Mouse (Mus musculus): Measurements from ENCODE around the gene Cdkn2aip.

Gene Cdkn2aip

DNA sequence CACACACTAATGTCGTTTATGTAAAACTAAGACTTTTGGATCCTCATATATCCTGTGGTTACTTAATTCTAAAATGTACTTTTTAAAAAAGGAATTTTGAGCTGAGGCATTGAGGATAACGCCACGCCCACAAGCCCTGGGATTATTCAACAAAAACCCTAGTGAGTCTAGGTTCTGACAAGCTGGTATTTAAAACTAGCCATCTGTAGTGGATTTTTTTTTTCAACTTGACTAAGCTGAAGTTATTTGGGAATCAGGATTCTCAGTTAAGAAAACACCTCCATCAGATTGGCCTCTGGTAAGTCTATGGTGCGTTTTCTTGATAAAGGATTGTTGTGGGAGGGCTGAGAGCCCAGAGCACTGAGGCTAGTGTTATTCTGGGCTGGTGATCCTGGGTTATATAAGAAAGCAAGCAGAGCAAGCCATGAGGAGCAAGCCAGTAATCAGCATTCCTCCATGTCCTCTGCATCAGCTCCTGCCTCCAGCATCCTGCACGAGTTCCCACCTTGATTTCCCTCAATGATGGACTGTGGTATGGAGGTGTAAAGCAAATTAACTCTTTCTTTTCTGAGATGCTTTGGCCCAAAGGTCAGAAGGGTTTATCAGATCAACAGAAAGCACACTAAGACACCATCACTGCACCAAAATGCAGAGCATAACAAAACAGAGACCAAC is 18.2 kb downstream of the Cdkn2aip start:
- DNase-seq (ENCODE audit: extremely low spot score), result no peak

DNA sequence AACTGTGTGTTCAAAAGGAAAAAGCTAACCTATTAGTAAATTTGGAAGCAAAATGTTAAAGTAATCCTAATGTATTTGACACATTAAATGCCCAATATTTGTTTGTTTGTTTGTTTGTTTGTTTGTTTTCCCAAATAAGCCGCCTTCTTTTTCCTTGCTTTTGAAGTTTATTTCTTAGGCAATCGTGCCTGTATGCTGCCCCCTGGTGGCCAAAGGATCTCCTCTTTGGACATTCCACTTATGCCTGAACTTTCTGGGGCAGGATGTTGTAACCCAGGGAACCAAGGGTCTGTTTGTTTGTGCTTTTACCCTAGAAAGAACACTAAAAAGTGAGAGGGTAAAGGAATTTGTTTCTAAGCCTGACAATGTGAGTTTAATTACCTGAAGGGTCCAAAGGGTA is 20.6 kb downstream of the Cdkn2aip start:
- peak; percentile 56 for DNase-seq (ENCODE audit: extremely low spot score)

DNA sequence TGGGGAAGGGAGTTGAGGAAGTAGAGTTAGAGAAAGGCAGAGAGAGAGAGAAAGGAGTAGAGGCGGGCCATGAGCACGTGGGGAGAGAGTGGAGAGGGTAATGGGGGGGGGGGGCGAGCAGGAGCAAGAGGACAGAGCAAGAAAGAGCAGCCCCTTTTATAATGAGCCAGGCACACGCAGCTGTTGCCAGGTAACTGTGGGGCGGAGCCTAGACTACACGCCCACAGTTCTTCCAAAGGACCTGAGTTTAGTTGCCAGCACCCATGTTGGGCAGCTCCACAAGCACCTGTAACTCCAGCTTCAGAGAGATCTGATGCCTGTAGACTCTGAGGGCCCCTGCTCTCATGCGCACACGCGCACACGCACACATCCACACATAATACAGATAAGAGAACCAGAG is 21.9 kb downstream of the Cdkn2aip start:
- DNase-seq (ENCODE audit: extremely low spot score), result no peak

DNA sequence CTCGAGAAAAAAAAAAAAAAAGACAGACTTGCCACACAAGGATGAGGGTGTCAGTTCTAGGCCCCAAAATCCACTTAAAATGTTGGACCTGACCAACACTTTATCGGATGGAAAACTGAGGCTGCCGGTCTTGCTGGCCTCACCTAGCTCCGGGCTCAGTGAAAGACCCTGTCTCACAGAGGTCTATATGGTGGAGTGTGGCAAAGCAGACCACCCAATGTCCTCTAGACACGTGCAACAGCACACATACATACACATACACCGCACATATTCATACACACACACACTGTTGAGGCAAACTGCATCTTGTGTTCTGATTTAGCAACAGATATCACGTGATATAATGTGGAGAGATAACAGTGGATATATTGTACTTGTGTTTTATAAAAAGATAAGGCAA is 22.4 kb downstream of the Cdkn2aip start:
- no peak for DNase-seq (ENCODE audit: extremely low spot score)

DNA sequence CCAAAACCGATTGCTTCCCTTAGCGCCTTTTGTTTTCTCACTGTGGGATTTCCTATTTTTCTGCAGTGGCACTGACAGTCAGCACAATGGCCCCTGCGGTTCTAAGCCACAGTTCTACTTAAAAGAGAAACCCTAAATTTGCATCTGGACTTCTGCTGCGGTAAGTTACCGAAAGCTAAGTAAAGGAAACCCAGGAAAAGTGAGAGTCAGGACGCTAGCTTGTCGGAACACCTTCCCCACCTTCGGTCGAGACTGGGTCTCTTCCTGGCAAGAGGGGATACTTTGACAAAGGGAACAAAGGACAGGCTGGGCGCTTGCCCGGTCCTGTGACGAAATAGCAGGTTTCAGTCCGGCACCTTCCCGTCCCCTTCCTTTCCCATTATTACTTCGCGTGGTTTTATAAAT is 23.1 kb downstream of the Cdkn2aip start:
- peak; percentile 46 for DNase-seq (ENCODE audit: extremely low spot score)

DNA sequence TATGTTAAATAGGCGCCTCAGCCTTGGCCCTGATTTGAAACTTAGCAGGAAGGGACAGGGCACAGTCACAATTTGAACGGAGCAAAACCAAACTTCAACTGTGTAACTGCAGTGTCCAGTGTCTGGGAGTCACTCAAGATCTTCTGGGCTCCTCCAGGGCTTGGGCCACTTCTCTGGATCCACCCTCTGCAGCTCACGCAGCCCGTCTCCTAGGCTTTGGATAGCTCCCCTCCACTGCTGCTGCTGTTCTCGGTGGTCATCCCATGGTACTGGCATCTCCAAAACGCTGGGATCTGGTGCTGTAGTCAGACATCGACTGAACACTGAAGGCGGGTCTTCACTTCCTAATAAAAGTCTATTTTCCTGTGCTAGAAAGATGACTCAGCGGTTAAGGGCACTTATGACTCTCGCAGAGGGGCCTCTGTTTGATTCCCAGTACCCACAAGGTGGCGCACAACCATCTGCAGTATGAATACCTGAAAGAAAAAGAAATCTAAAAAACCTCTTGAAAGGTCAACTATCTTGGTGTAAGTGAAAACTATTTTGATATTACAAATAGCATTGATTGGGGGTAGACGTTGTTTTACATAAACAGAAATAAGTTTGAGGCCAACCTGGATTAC is 23.9 kb downstream of the Cdkn2aip start:
- DNase-seq (ENCODE audit: extremely low spot score), result peak; percentile 46

DNA sequence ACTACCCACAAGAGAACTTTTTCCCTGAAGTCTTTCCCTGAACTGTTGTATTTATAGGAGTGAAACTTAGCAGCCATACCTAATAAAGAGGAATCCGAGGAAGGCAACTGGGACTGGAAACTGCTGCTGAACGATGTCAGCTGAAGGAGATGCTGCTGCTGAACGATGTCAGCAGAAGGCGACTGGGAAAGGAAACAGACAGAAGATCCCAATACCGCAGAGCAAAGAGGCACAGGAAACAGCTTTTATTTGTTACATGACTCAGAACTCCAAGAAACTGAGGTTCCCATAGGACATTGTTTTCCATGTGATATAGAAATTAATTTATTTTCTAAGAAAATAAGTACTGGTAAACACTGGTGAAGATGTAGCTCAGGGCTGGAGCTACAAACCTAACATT is 29.3 kb downstream of the Cdkn2aip start:
- no peak for DNase-seq (ENCODE audit: extremely low spot score)

DNA sequence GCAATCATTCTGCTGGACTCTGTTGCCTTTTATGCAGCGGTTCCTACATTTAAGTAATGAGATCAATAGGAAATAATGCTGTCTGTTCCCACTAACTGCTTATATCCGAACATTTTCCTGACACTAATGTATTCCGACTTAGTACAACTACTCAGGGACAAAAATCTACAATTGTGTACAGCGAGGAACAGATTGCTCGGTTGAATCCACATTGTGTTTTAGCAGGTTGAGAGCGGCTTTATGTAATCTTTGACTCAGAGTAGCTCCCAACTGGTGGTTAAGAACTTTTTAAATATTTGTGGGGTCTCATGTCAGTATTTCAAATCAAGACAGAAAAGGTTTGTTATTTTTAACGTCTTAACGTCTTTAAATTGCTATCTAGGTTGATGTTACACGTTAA is 29.7 kb downstream of the Cdkn2aip start:
- no peak for DNase-seq (ENCODE audit: extremely low spot score)

DNA sequence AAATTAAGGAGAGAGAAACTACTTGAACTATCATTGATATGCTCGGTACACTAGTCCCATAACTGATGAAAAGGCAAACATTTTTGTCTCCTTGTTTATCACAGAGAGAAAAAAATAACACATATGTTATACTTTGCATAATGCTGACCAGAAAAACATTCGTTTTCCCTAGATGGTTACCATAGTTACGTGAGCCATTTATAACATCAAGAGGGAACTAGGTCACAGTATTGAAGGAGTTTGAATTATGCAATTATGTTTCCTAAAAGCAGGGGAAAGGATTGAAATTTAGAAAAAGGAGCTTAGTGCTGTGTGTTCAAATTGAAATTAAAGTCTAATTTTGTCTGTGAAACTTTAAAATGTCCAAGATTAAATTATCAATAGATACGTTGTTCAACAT is 33.4 kb downstream of the Cdkn2aip start:
- DNase-seq (ENCODE audit: extremely low spot score), result no peak

DNA sequence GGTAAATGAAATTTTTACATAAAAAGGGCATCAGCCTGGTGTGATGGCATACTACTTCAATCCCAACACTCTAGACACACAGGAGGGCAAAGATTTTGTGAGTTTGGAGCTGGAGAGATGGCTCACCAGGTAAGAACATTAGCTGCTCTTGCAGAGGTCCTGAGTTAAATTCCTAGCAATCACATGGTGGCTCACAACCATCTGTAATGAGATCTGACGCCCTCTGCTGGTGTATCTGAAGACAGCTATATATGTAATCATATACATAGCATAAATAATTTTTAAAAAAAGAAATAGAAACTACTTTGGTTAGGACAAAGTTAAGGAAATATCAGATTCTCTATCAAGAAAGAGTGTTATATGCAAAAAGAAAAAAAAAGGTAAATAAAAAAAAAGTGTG is 34.1 kb downstream of the Cdkn2aip start:
- no peak for DNase-seq (ENCODE audit: extremely low spot score)

DNA sequence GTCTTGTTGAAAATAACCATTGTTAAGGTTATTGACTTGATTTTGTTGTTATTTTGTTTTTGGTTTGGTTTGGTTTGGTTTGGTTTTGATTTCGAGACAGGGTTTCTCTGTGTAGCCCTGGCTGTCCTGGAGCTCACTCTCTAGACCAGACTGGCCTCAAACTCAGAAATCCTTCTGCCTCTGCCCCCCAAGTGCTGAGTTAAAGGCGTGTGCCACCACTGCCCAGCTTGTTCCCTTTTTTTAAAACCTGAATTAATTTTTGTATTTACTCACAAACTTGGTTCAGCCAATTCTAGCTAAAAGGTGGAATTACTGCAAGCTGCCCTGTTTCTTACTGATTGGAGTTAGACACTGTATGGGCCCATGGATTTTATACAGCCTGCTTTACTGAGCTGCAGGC is 37.1 kb downstream of the Cdkn2aip start:
- DNase-seq (ENCODE audit: extremely low spot score), result no peak

DNA sequence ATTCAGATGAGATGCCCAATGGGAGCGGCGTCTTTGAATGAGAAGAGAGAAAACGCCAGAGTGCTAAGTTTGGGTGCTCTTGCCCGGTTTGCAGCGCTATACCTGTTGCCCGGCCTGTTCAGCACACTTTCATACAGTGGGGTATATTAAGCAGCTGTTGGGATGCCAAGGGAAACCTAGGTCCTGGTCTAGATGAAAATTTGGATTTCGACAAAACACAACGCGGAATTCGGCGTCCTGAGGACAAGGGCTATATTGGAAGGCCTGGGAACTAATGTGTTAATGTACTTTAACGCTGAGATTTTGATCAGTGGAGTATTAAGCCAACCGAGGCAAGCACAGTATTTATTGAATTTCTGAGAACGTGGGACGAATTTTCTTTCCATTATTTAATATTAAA is 37.5 kb downstream of the Cdkn2aip start:
- DNase-seq (ENCODE audit: extremely low spot score), result no peak

DNA sequence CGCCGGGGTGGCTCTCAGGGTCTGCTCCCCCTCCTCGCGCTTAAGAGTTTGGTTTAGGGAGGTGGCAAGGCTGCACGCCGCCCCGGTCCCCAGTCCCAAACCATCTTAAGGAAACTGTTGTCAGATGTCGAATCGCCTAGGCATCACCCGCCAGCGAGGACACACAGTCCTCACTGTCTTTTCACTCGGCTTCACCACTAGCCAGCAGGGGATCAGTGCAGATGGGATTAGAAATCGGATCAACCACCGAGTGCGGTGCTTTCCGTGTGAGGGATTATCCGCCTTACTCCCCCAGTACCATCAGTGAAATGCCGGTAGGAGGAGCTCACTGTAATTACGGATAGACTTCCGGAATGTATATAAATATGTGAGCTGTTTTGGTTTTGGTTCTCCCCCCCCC is 37.9 kb downstream of the Cdkn2aip start:
- peak; percentile 68 for DNase-seq (ENCODE audit: extremely low spot score)

DNA sequence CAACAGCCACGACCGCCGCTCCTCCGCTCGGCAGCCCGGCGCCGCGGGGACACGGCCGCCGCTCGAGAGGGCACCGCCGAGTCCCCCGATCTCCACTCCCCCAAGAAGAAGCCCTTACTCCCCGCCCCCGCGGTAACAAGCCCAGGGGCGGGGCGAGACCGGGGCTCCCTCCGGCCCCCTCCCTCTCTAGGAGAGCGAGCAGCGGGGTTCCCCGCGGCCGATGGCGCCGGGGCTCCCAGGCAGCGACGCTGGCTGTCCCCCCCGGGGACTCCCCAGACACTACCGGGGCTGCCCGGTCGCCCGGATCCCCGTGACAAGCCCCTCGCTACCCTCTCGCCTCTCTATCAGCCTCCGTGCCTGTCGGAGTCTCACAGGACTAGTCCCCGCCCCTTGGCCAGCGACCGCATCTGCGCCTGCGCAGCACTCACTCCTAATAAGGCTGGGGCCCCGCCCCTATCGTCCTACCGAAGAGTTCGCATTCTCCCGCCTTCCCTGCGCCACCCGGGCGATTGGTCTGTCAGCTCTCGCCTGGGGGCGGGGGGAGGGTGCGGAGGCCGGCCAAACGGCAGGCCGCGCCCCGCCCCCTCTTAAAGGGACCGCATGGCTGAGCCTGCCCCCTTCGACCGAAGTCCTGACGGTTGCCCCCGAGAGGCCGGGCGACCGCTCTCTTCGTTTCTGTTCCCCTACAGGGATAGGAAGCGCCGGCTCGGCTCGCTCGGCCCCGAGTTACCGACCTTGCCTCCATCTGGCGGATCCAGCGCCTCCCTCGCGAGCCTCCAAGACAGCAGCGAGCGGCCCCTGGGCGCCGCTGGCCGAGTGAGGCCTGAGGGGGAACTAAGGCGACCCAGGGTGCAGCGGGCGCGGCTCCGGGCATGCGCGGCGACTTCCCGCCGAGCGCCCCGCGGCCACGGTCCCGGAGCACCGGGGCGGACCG is 38.7 kb downstream of the Cdkn2aip start, which contains the start of gene Ing2:
Gene Ing2 (minus strand): TSS at position 780 of the 934 bp plus-strand sequence.
- DNase-seq (ENCODE audit: extremely low spot score), result peak; percentile 99

DNA sequence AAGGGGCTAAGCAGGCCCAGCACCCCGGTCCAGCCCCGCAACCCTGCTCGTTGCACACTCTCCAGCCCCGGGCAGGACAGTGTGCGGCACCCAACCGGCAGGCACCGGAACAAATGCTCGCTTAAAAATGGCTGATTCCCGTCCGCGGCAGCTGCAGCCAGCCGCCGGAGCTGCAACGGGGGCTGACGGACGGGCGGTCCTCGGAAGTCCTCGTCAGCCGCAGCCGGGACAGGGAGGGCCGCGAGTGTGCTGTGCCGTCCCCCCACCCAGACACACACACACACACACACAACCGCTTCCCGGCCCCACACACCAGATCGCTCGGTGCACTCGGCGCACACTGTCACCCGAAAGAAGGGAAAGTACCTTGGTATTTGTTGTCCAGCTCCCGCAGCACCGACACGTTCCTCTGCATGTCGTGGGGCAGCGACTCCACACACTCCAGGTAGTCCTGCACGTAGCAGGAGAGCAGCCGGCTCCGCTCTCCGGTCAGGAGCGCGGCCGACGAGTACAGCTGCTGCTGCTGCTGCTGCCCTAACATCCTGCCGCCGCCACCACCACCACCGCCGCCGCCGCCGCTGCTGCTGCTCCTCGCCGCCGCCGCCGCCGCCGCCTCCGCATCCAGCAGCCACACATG is 39.5 kb downstream of the Cdkn2aip start:
- DNase-seq (ENCODE audit: extremely low spot score), result no peak

DNA sequence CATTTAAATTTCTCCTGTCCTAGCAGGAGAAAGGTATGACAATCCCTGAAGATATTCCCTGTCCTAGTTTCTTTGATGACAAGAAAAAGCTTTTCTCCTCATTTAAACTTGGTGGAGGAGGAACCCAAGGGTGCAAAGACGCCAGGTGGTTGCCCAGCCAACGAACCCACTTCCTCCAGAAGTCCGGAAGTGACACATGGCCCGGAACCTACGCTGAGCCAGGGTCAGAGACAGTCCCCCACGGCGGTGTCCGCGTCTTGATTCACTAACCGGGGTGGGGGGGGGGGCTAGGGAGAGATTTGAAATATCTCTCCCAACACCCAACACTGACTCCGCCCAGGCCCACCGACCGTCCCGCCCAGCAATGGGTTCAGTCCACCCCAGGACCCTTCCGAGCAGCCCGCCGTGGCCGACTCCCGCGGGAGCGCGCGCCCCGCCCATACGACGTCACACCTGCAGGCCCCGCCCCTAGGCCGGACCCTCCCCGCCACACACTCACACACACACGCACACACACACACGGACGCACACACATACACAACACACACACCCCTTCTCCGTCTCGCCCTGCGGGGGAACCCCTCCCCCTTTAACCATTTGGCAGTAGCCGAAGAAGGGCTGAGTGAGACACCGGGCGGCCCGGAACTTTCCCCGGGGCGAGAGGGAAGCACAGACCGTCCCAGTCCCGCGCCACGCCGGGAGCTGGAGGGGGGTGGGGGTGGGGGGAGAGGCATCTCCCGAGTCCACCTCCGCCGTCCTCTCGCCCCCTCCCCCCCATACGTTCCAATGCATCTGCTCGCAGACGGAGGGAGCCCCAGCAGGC is 40.2 kb downstream of the Cdkn2aip start:
- peak; percentile 98 for DNase-seq (ENCODE audit: extremely low spot score)

DNA sequence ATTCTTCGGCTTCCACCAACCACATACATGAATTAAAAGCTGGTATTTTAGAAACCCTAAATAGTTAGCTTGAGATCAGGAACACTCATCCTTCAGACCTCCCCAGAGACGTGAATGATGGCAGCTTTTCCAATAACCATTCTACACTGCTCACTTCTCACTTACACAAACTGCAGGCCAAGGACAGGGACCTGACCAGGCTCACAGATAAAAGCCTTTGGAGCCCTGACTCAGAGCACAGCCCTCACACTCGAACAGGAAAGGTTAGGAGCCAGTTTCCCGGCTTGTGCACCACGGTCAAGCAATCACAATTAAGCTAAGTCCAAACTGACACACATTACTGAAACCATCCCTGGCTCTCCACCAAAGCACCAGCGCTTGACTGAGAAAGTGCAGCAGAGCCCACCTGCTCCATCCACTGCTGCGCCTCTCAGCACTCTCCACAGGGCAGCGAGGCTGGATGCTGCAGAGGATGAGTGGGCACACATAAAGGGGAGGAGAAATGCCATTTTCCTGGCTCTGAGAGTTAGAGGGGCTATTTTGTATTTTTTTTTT is 49.4 kb downstream of the Cdkn2aip start:
- no peak for DNase-seq (ENCODE audit: extremely low spot score)

DNA sequence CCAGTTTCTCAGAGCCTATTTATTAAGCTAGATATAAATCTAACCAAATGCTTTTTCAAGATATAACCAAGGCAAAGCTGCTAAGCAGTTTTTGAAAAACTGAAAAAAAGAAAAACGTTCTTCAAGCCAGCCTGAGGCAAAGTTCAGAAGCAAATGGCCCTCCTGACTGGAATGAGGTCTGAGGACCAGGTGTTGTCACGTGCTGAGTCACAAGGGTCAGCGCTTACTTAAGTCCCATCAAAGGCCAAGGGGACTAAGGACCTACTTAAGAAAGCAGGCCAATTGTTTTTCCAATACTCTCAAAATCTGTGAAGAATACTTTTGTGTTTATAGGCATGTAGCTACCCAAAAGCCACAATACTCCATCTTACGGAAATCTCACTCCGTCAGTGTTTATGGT is 50.5 kb downstream of the Cdkn2aip start:
- DNase-seq (ENCODE audit: extremely low spot score), result no peak

DNA sequence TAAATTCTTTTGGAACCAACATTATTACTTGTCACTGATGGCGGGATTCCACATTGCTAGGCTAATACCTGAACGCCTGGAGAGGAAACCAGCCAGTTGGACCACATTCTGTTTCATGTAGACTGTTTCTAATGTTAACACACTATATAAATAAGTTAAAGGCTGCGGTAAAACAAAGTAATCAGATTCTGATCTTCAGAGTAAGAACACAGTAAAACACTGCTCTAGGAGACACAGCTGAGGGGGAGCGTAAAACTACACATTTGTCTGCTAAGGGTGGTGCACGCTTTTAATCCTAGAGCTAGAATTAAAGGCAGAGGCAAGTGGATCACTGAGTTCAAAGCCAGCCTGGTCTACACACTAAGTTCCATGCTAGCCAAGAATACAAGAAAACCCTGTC is 51.0 kb downstream of the Cdkn2aip start:
- no peak for DNase-seq (ENCODE audit: extremely low spot score)

DNA sequence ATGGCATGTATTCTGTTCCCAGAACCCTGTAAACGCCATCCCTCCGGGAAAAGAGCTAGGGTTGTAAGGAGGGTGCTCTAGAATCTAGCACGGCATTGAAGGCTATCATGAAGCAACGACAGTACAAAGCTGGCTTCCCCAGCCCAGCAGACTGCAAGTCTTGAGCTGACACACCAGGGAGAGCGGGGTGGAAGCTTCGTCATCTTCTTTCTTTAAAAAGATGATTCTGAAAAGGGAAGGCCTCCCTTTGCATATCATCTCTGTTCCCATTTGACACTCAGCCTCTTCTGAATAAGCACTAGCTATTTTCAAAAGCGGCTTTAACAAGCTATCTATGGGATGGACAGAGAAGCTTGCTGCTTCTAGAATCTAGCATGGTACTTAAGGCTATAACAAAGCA is 53.3 kb downstream of the Cdkn2aip start:
- DNase-seq (ENCODE audit: extremely low spot score), result no peak

DNA sequence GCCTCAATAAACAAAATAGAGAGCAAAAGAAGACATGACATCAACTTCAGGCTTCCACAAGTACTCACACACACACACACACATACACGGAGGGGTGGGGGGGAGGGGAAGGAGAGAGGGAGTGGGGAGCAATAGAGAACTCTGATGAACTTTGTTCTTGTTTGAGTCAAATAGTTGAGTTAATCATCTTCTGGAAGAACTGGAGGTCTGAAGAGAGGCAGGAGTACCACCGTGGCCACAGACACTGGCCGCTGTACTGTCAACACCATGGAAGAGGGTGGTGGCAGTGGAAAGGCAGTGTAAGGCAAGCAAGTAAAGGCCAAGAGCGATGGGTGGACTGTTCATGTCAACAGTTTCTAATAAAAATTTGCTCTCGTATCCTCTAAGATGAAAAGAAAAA is 54.3 kb downstream of the Cdkn2aip start:
- no peak for DNase-seq (ENCODE audit: extremely low spot score)
